Mouse (Mus musculus): ENCODE data around the gene Apln. TPM values are rescaled to one million over a fixed set of nuclear protein-coding genes. Genes with fewer than 3 reads are reported as not detected.
A peak's percentile ranks its signal among the peaks of the same experiment; 100 is the strongest.

Gene Apln
- 1.4 and 2.1 TPM in 2 replicates for polyA plus RNA-seq (2012; rRNA removed)

- Histone ChIP-seq H3K4me3 (ENCODE audit: control insufficient read depth, insufficient read depth, low read length) (peak within 1 kb of the TSS; percentile 9), H3K27me3 (ENCODE audit: control insufficient read depth, insufficient read depth, low read length) (peaks cover 4% of the 10 kb centered on the region; the same call in 1 of the 2 replicates), H3K4me1 (replicated peaks; ENCODE audit: control insufficient read depth, insufficient read depth, low read length) (peaks cover 6% of the 10 kb centered on the region; the same call in 1 of the 2 replicates), H3K27ac (ENCODE audit: control insufficient read depth, insufficient read depth, low read length) (no peak within 1 kb of the TSS), H3K36me3 (ENCODE audit: control insufficient read depth, insufficient read depth, low read length) (no peaks in the 10 kb centered on the region)
- no peak for DNase-seq
- TF ChIP-seq POLR2A (IDR thresholded peaks at IDR 0.05; ENCODE audit: control insufficient read depth, extremely low read depth, insufficient read depth, low read length, poor library complexity) (no peak), CTCF (IDR thresholded peaks at IDR 0.05; ENCODE audit: borderline replicate concordance, control insufficient read depth, extremely low read depth, insufficient read depth, low read length, poor library complexity) (no peak)
- 3% methylated on average over 58 of the region's 73 CpGs for WGBS
Measured at GRCm38 (mm10) chrX:48034144-48035113, at the start of gene Apln. Gene Apln, minus strand, starts transcription at chrX:48034853.

GRCm38 (mm10) chrX:48082364-48082763, 47.7 kb upstream of the Apln start:
- no peak for DNase-seq
- Histone ChIP-seq H3K4me3 (ENCODE audit: control insufficient read depth, insufficient read depth, low read length) (no peak overlapping the region), H3K27me3 (ENCODE audit: control insufficient read depth, insufficient read depth, low read length) (no peaks in the 10 kb centered on the region), H3K36me3 (ENCODE audit: control insufficient read depth, insufficient read depth, low read length) (no peaks in the 10 kb centered on the region), H3K4me1 (replicated peaks; ENCODE audit: control insufficient read depth, insufficient read depth, low read length) (no peaks in the 10 kb centered on the region), H3K27ac (ENCODE audit: control insufficient read depth, insufficient read depth, low read length) (no peak overlapping the region)
- TF ChIP-seq CTCF (IDR thresholded peaks at IDR 0.05; ENCODE audit: borderline replicate concordance, control insufficient read depth, extremely low read depth, insufficient read depth, low read length, poor library complexity), result no peak
- TF ChIP-seq POLR2A (IDR thresholded peaks at IDR 0.05; ENCODE audit: control insufficient read depth, extremely low read depth, insufficient read depth, low read length, poor library complexity), result no peak
- WGBS, result 70% methylated on average over 5 of the region's 5 CpGs

DNA sequence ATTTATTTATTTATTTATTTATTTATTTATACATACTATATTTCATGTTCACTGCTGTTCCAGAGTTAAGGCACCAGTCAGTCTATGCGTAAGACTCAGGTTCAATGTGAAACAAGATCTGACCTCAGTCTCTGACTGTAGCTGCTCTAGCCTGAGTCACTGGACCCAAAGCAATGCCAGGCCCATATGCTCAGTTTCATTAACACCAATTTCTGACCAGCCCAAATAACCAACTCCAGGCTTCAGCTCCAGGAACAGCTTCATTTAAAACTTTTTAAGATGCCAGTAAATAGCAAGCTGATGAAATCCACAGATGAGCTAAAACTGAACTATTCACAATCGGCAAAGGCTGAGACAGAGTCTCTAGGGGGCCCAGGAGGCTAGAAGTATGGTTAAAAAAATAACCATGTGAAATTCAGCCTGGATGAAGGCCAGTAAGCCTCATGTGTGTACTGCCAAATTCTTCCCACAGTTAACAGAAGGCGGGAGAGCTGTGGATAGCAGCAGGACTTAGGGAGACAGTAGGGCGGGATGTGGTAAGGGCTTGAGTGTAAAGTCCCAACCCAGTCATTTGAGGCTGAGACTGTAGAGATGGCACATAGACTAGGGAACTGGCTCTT, 42.3 kb upstream of the Apln start:
- Histone ChIP-seq H3K4me1 (replicated peaks; ENCODE audit: control insufficient read depth, insufficient read depth, low read length) (no peaks in the 10 kb centered on the region), H3K27me3 (ENCODE audit: control insufficient read depth, insufficient read depth, low read length) (no peaks in the 10 kb centered on the region), H3K36me3 (ENCODE audit: control insufficient read depth, insufficient read depth, low read length) (no peaks in the 10 kb centered on the region), H3K4me3 (ENCODE audit: control insufficient read depth, insufficient read depth, low read length) (no peak overlapping the region), H3K27ac (ENCODE audit: control insufficient read depth, insufficient read depth, low read length) (no peak overlapping the region)
- TF ChIP-seq POLR2A (IDR thresholded peaks at IDR 0.05; ENCODE audit: control insufficient read depth, extremely low read depth, insufficient read depth, low read length, poor library complexity), result no peak
- TF ChIP-seq CTCF (IDR thresholded peaks at IDR 0.05; ENCODE audit: borderline replicate concordance, control insufficient read depth, extremely low read depth, insufficient read depth, low read length, poor library complexity), result no peak
- no peak for DNase-seq
- 100% methylated on average over 4 of the region's 4 CpGs for WGBS

- Histone ChIP-seq H3K27ac (ENCODE audit: control insufficient read depth, insufficient read depth, low read length) (no peak overlapping the region), H3K4me1 (replicated peaks; ENCODE audit: control insufficient read depth, insufficient read depth, low read length) (no peaks in the 10 kb centered on the region), H3K4me3 (ENCODE audit: control insufficient read depth, insufficient read depth, low read length) (no peak overlapping the region), H3K36me3 (ENCODE audit: control insufficient read depth, insufficient read depth, low read length) (no peaks in the 10 kb centered on the region), H3K27me3 (ENCODE audit: control insufficient read depth, insufficient read depth, low read length) (no peaks in the 10 kb centered on the region)
- 86% methylated on average over 3 of the region's 3 CpGs for whole genome bisulfite sequencing
- TF ChIP-seq POLR2A (IDR thresholded peaks at IDR 0.05; ENCODE audit: control insufficient read depth, extremely low read depth, insufficient read depth, low read length, poor library complexity), result no peak
- no peak for TF ChIP-seq CTCF (IDR thresholded peaks at IDR 0.05; ENCODE audit: borderline replicate concordance, control insufficient read depth, extremely low read depth, insufficient read depth, low read length, poor library complexity)
- DNase-seq, result no peak
Measured at GRCm38 (mm10) chrX:48074691-48075090, 40.0 kb upstream of the Apln start.

DNA sequence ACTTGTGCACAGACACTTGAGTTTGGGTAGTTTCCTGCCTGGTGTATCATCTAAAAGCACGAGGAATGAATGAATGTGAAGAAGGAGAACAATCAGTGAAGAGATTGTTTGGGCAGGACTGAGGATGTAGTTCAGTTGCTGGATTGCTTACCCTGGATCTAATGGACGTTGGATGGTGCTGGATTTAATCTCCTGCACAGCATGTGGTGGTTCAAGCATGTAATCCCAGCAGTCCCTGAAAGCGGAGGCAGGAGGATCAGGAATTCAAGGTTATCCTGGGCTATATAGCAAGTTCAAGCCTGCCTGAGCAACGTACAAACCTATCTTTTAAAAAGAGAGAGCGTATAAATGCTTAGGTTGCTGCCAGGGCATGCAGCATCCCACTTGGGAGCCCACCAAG, 37.7 kb upstream of the Apln start:
- Histone ChIP-seq H3K27me3 (ENCODE audit: control insufficient read depth, insufficient read depth, low read length) (no peaks in the 10 kb centered on the region), H3K4me1 (replicated peaks; ENCODE audit: control insufficient read depth, insufficient read depth, low read length) (no peaks in the 10 kb centered on the region), H3K27ac (ENCODE audit: control insufficient read depth, insufficient read depth, low read length) (no peak overlapping the region)

GRCm38 (mm10) chrX:48071961-48072360, 37.3 kb upstream of the Apln start:
- TF ChIP-seq CTCF (IDR thresholded peaks at IDR 0.05; ENCODE audit: borderline replicate concordance, control insufficient read depth, extremely low read depth, insufficient read depth, low read length, poor library complexity), result no peak
- TF ChIP-seq POLR2A (IDR thresholded peaks at IDR 0.05; ENCODE audit: control insufficient read depth, extremely low read depth, insufficient read depth, low read length, poor library complexity), result no peak

More for the DNA sequence above, 37.7 kb upstream of the Apln start:
- DNase-seq, result no peak
- WGBS, result 74% methylated on average over 5 of the region's 5 CpGs
- TF ChIP-seq POLR2A (IDR thresholded peaks at IDR 0.05; ENCODE audit: control insufficient read depth, extremely low read depth, insufficient read depth, low read length, poor library complexity), result no peak
- Histone ChIP-seq H3K36me3 (ENCODE audit: control insufficient read depth, insufficient read depth, low read length) (no peaks in the 10 kb centered on the region), H3K4me3 (ENCODE audit: control insufficient read depth, insufficient read depth, low read length) (no peak overlapping the region)

More at GRCm38 (mm10) chrX:48071961-48072360, 37.3 kb upstream of the Apln start:
- Histone ChIP-seq H3K36me3 (ENCODE audit: control insufficient read depth, insufficient read depth, low read length) (no peaks in the 10 kb centered on the region), H3K27ac (ENCODE audit: control insufficient read depth, insufficient read depth, low read length) (no peak overlapping the region), H3K27me3 (ENCODE audit: control insufficient read depth, insufficient read depth, low read length) (no peaks in the 10 kb centered on the region), H3K4me3 (ENCODE audit: control insufficient read depth, insufficient read depth, low read length) (no peak overlapping the region), H3K4me1 (replicated peaks; ENCODE audit: control insufficient read depth, insufficient read depth, low read length) (no peaks in the 10 kb centered on the region)
- WGBS, result 71% methylated on average over 3 of the region's 3 CpGs
- no peak for DNase-seq
